Mouse (Mus musculus) ovary, postnatal 10 days (tissue): ENCODE measurements around the gene Cadm2.

Experiments used
- DNase-seq: peaks from one replicate; pipeline ENCODE4 v3.0.0; 2022; ENCODE audit warnings: low spot score

The Cadm2 gene

GRCm38 (mm10) chr16:67620826-67621505, at the start of gene Cadm2:
Gene Cadm2 (minus strand): TSS chr16:67620908.
- DNase-seq: peak; percentile 61

GRCm38 (mm10) chr16:67646930-67647329, 26.2 kb upstream of the Cadm2 start:
- no peak for DNase-seq

GRCm38 (mm10) chr16:67643651-67644050, 22.9 kb upstream of the Cadm2 start:
- no peak for DNase-seq

GRCm38 (mm10) chr16:67619906-67620781, 564 bp downstream of the Cadm2 start:
- peak; percentile 10 for DNase-seq

- DNase-seq: no peak
These were observed 1.3 kb downstream of the Cadm2 start for GRCm38 (mm10) chr16:67619416-67619815.

- no peak for DNase-seq
These were observed 1.9 kb downstream of the Cadm2 start for GRCm38 (mm10) chr16:67618817-67619216.

GRCm38 (mm10) chr16:67617811-67618210, 2.9 kb downstream of the Cadm2 start:
- DNase-seq: no peak

- no peak for DNase-seq
These were observed 3.5 kb downstream of the Cadm2 start for GRCm38 (mm10) chr16:67617256-67617655.

- DNase-seq: no peak
These were observed 6.8 kb downstream of the Cadm2 start for GRCm38 (mm10) chr16:67613876-67614275.

- no peak for DNase-seq
These were observed 9.6 kb downstream of the Cadm2 start for GRCm38 (mm10) chr16:67610904-67611681.

GRCm38 (mm10) chr16:67609116-67609515, 11.6 kb downstream of the Cadm2 start:
- no peak for DNase-seq

GRCm38 (mm10) chr16:67608499-67608898, 12.2 kb downstream of the Cadm2 start:
- DNase-seq: no peak

- no peak for DNase-seq
These were observed 15.0 kb downstream of the Cadm2 start for GRCm38 (mm10) chr16:67605661-67606060.

- no peak for DNase-seq
These were observed 20.7 kb downstream of the Cadm2 start for GRCm38 (mm10) chr16:67599981-67600380.

- no peak for DNase-seq
These were observed 21.9 kb downstream of the Cadm2 start for GRCm38 (mm10) chr16:67598841-67599240.

GRCm38 (mm10) chr16:67591015-67591414, 29.7 kb downstream of the Cadm2 start:
- no peak for DNase-seq

GRCm38 (mm10) chr16:67578842-67579517, 41.7 kb downstream of the Cadm2 start:
- DNase-seq: no peak

- DNase-seq: no peak
These were observed 45.2 kb downstream of the Cadm2 start for GRCm38 (mm10) chr16:67575557-67575956.

- no peak for DNase-seq
These were observed 93.7 kb downstream of the Cadm2 start for GRCm38 (mm10) chr16:67526992-67527391.

GRCm38 (mm10) chr16:67524878-67525277, 95.8 kb downstream of the Cadm2 start:
- no peak for DNase-seq

GRCm38 (mm10) chr16:67518311-67518710, 102.4 kb downstream of the Cadm2 start:
- DNase-seq: no peak

GRCm38 (mm10) chr16:67515549-67515948, 105.2 kb downstream of the Cadm2 start:
- DNase-seq: no peak
